In the genomic region with DNA sequence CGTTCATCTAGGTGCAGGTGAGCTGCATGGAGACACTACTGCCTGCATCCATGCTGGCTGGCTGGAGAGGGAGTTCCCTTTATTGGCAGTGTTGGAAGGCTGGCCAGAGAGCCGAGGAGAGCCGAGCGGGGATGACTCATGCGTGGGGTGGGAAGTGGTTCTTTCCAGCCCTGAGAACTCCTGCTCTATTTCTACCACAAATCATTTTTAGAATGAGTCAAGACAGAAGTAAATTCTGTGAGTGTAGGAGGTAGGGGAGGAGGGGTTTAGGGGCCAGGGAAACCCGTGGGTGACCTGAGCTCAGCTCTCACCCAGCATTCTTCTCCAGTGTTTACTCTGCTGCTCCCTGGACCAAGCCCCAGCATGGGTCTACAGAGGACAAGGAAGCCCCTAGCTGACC, we compare ENCODE assay signal across 8 mouse cellular contexts.
DNase-seq lines count a peak whose midpoint lies in the region; ATAC-seq and TF ChIP-seq lines count a peak whose summit lies in the region.
"Had no signal": no experiment of that assay in that cellular context is flagged by ENCODE, and none has a peak within 500 bp of the region (broad histone marks: within the 10 kb centered on the region; RNA-seq: fewer than 3 reads in every experiment).

No protein-coding gene starts in this region.

- ATAC-seq in lung, embryonic 14.5 days (ENCODE audit: insufficient read depth): no peak
- ATAC-seq in megakaryocyte-erythroid progenitor cell, adult 5-6 weeks (replicated peaks; ENCODE audit: low FRiP score, low TSS enrichment, poor library complexity, severe bottlenecking): no peak

- no peak for TF ChIP-seq CTCF in lung, embryonic 14.5 days (IDR thresholded peaks at IDR 0.05; ENCODE audit: low read depth)

- DNase-seq in lung, embryonic 14.5 days: peak; percentile 20
- no peak for DNase-seq in lung, postnatal 4 days
- peak; percentile 54 for DNase-seq in cerebellum, adult 9-11 months
- DNase-seq in left cerebral cortex, postnatal 10 days (ENCODE audit: extremely low spot score in 1 of 2, low spot score in 2 of 2): peak; percentile 43 to 61
- DNase-seq in telencephalon, adult 2 months (ENCODE audit: low read depth, low spot score): peak; percentile 83
- DNase-seq in spleen, postnatal 36 days (ENCODE audit: low spot score in 2 of 2): no peak

- H3K4me3 ChIP-seq in lung, embryonic 14.5 days (ENCODE audit: low read depth, low read length): no peak overlapping the region
- H3K4me3 ChIP-seq: liver, embryonic 15.5 days had no signal

- no peaks in the 10 kb centered on the region for H3K27me3 ChIP-seq in lung, embryonic 14.5 days (ENCODE audit: insufficient read depth, low read length)

- no peak overlapping the region for H3K27ac ChIP-seq in lung, embryonic 14.5 days (ENCODE audit: low read depth)
- H3K27ac ChIP-seq: liver, embryonic 15.5 days had no signal

- H3K36me3 ChIP-seq in lung, embryonic 14.5 days (ENCODE audit: insufficient read depth): no peaks in the 10 kb centered on the region
- H3K36me3 ChIP-seq: liver, embryonic 15.5 days had no signal

- 44% methylated on average over 6 of the region's 6 CpGs for WGBS in lung, embryonic 14.5 days

- no peak overlapping the region for H3K9ac ChIP-seq in lung, embryonic 14.5 days
- H3K9ac ChIP-seq: liver, embryonic 15.5 days had no signal

- intact Hi-C loops in left cerebral cortex, postnatal 10 days (cut with DNase I): no loop called here

- no peak overlapping the region for H3K4me2 ChIP-seq in lung, embryonic 14.5 days
- H3K4me2 ChIP-seq: liver, embryonic 15.5 days had no signal

- no peaks in the 10 kb centered on the region for H3K4me1 ChIP-seq in lung, embryonic 14.5 days (ENCODE audit: insufficient read depth)
- H3K4me1 ChIP-seq: liver, embryonic 15.5 days had no signal

- no peaks in the 10 kb centered on the region for H3K9me3 ChIP-seq in lung, embryonic 14.5 days (ENCODE audit: low read depth, low read length)
- H3K9me3 ChIP-seq: liver, embryonic 15.5 days had no signal

Comparison
In these comparisons a context has a peak if more than half of its experiments do, and no peak if none do; other contexts are left out.
1. DNase-seq: peak in lung, embryonic 14.5 days (single experiment), cerebellum, adult 9-11 months (single experiment), left cerebral cortex, postnatal 10 days (2 of 2) and telencephalon, adult 2 months (single experiment); none in lung, postnatal 4 days (0 of 2) and spleen, postnatal 36 days (0 of 2).